Mouse (Mus musculus) stomach, postnatal 0 days (tissue): ENCODE measurements around the gene Rai2.

ENCODE experiments used
- CTCF ChIP-seq: IDR thresholded peaks from 2 replicates; pipeline ENCODE4 v1.5.1; 2016; ENCODE audit warnings: antibody characterized with exemption, low read depth, mild to moderate bottlenecking, moderate library complexity
- EP300 ChIP-seq: optimal IDR thresholded peaks from 2 replicates; pipeline ENCODE3; 2016; ENCODE audit warnings: antibody characterized with exemption

DNA sequence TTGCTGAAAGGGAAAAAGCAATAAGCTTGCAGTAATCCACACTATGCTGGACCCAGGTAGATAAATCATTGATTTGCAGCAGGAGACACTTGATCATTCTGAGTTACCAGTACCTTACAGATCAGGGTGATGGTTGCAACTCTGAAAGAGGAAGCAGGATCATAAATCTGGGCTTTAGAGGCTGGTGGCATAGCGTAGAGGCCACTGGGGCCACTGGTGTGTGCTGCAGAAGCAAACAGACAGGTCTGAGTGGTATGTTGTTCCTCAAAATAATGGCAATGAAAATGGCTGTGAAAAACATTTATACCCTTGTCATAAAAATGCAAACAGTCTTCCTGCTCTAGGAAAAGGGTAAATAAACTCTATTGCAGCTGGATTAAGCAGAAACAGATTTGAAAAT, 9.4 kb downstream of the Rai2 start:
- TF ChIP-seq CTCF (no peak), EP300 (no peak)
